Mouse (Mus musculus) forebrain, embryonic 13.5 days (tissue): ENCODE measurements around the gene Prmt1. TPM values are rescaled to one million over a fixed set of nuclear protein-coding genes. Genes with fewer than 3 reads are reported as not detected.
A peak's percentile ranks its signal among the peaks of the same experiment; 100 is the strongest.

ENCODE experiments used
- ATAC-seq: fragments of 200-750 bp; cut with Nextera tagmentation; 2 replicates; pipeline ENCODE4 v1.8.0; 2017
- H3K27ac ChIP-seq: fragments of 300-500 bp; sonication (generic); 2 replicates; pipeline ENCODE4 v1.5.1; 2015; ENCODE audit warnings: inconsistent platforms, mild to moderate bottlenecking, moderate library complexity
- H3K27me3 ChIP-seq: fragments of 300-500 bp; sonication (generic); 2 replicates; pipeline ENCODE4 v1.6.1; 2015; ENCODE audit warnings: mild to moderate bottlenecking, inconsistent platforms
- H3K36me3 ChIP-seq: fragments of 300-500 bp; sonication (generic); 2 replicates; pipeline ENCODE4 v1.6.1; 2015; ENCODE audit warnings: mild to moderate bottlenecking, inconsistent platforms; ENCODE audit not compliant: poor library complexity, severe bottlenecking
- H3K4me1 ChIP-seq: fragments of 300-500 bp; sonication (generic); 2 replicates; pipeline ENCODE4 v1.6.1; 2015; ENCODE audit warnings: inconsistent platforms
- H3K4me2 ChIP-seq: fragments of 300-500 bp; sonication (generic); 2 replicates; pipeline ENCODE4 v1.6.1; 2015; ENCODE audit warnings: inconsistent platforms, mild to moderate bottlenecking, moderate library complexity
- H3K4me3 ChIP-seq: fragments of 300-500 bp; sonication (generic); 2 replicates; pipeline ENCODE4 v1.5.1; 2015; ENCODE audit warnings: mild to moderate bottlenecking, inconsistent platforms
- H3K9ac ChIP-seq: fragments of 300-500 bp; sonication (generic); 2 replicates; pipeline ENCODE4 v1.6.1; 2015; ENCODE audit warnings: mild to moderate bottlenecking, inconsistent platforms
- H3K9me3 ChIP-seq: fragments of 300-500 bp; sonication (generic); replicated peaks from 2 replicates; pipeline ENCODE4 v1.6.1; 2016; ENCODE audit warnings: inconsistent platforms
- WGBS: fragments of 180-500 bp; shearing (Covaris S2); methylation state at CpG from one replicate; pipeline ENCODE4 v1.1.7; 2015; 5-methylcytosine and 5-hydroxymethylcytosine counted together
- polyA plus RNA-seq: library from polyadenylated mRNA; unstranded; fragments of >200 nt; fragmentation: Nextera tagmentation; extraction: Ambion mirVana; gene quantifications from 2 replicates; pipeline ENCODE4 v1.2.1, GENCODE M21; 2015

Gene Prmt1
- polyA plus RNA-seq, 1 experiment from 2014 or later = 815 TPM

GRCm38 (mm10) chr7:44955628-44956027 lies 30.7 kb downstream of the Prmt1 start:
- Histone ChIP-seq H3K4me2 (no peak overlapping the region), H3K4me3 (no peak overlapping the region), H3K9me3 (no peaks in the 10 kb centered on the region), H3K9ac (no peak overlapping the region), H3K4me1 (peaks cover 16% of the 10 kb centered on the region), H3K27me3 (peaks cover 22% of the 10 kb centered on the region), H3K36me3 (peaks cover 19% of the 10 kb centered on the region), H3K27ac (no peak overlapping the region)
- WGBS = 52% methylated on average over 5 of the region's 5 CpGs
- no peak for ATAC-seq

GRCm38 (mm10) chr7:44954091-44954885 lies 32.1 kb downstream of the Prmt1 start:
- 83% methylated on average over 12 of the region's 12 CpGs for WGBS
- Histone ChIP-seq H3K4me2 (no peak overlapping the region), H3K27ac (no peak overlapping the region; the same call in 1 of the 2 replicates), H3K27me3 (peaks cover 35% of the 10 kb centered on the region), H3K36me3 (peaks cover 7% of the 10 kb centered on the region), H3K9me3 (no peaks in the 10 kb centered on the region), H3K4me3 (no peak overlapping the region), H3K9ac (no peak overlapping the region), H3K4me1 (peaks cover 16% of the 10 kb centered on the region)
- no peak for ATAC-seq

- WGBS = 56% methylated on average over 14 of the region's 14 CpGs
- Histone ChIP-seq H3K27me3 (peaks cover 38% of the 10 kb centered on the region), H3K9me3 (no peaks in the 10 kb centered on the region), H3K4me1 (peaks cover 16% of the 10 kb centered on the region), H3K36me3 (no peaks in the 10 kb centered on the region), H3K27ac (no peak overlapping the region; the same call in 1 of the 2 replicates), H3K4me3 (no peak overlapping the region), H3K4me2 (no peak overlapping the region), H3K9ac (no peak overlapping the region)
- ATAC-seq = no peak
Observed at GRCm38 (mm10) chr7:44953561-44953960, 32.8 kb downstream of the Prmt1 start.

GRCm38 (mm10) chr7:44952611-44953306 lies 33.6 kb downstream of the Prmt1 start:
- WGBS = 7% methylated on average over 24 of the region's 24 CpGs
- ATAC-seq = peak; percentile 83
- Histone ChIP-seq H3K4me3 (peak overlapping the region; percentile 44), H3K4me2 (peak overlapping the region; percentile 76), H3K9me3 (no peaks in the 10 kb centered on the region), H3K9ac (peak overlapping the region; percentile 68), H3K27ac (peak overlapping the region; percentile 59; the same call in 1 of the 2 replicates), H3K27me3 (peaks cover 38% of the 10 kb centered on the region), H3K4me1 (peaks cover 16% of the 10 kb centered on the region), H3K36me3 (no peaks in the 10 kb centered on the region)

GRCm38 (mm10) chr7:44951960-44952359 lies 34.4 kb downstream of the Prmt1 start:
- Histone ChIP-seq H3K9ac (peak overlapping the region; percentile 68; the same call in 1 of the 2 replicates), H3K4me1 (peaks cover 16% of the 10 kb centered on the region), H3K27ac (no peak overlapping the region), H3K9me3 (no peaks in the 10 kb centered on the region), H3K4me2 (peak overlapping the region; percentile 76), H3K36me3 (no peaks in the 10 kb centered on the region), H3K27me3 (peaks cover 42% of the 10 kb centered on the region), H3K4me3 (peak overlapping the region; percentile 44)
- WGBS = under 1% methylated on average over 10 of the region's 10 CpGs
- ATAC-seq = no peak; the same call in 1 of the 2 replicates

GRCm38 (mm10) chr7:44949922-44950321 lies 36.4 kb downstream of the Prmt1 start:
- 66% methylated on average over 6 of the region's 6 CpGs for WGBS
- H3K27ac ChIP-seq = no peak overlapping the region
- peaks cover 42% of the 10 kb centered on the region for H3K27me3 ChIP-seq
- no peak for ATAC-seq
- no peaks in the 10 kb centered on the region for H3K36me3 ChIP-seq
- peaks cover 16% of the 10 kb centered on the region for H3K4me1 ChIP-seq
- H3K9ac ChIP-seq = no peak overlapping the region
- H3K9me3 ChIP-seq = no peaks in the 10 kb centered on the region
- H3K4me3 ChIP-seq = no peak overlapping the region
- H3K4me2 ChIP-seq = no peak overlapping the region

- H3K36me3 ChIP-seq = no peaks in the 10 kb centered on the region
- ATAC-seq = no peak
- H3K27ac ChIP-seq = no peak within 1 kb of the TSS
- WGBS = 75% methylated on average over 7 of the region's 7 CpGs
- no peaks in the 10 kb centered on the region for H3K4me1 ChIP-seq
- H3K4me2 ChIP-seq = no peak within 1 kb of the TSS
- H3K9me3 ChIP-seq = no peaks in the 10 kb centered on the region
- no peak within 1 kb of the TSS for H3K4me3 ChIP-seq
- peaks cover 4% of the 10 kb centered on the region; the same call in 1 of the 2 replicates for H3K27me3 ChIP-seq
- 0 out of 2 replicates have a peak within 1 kb of the TSS, but pooled peaks have one; percentile 8 for H3K9ac ChIP-seq
Observed at GRCm38 (mm10) chr7:44942904-44943303, 43.5 kb downstream of the Prmt1 start, which contains the start of gene Tsks. Tsks (plus strand) TSS chr7:44943204.

GRCm38 (mm10) chr7:44938680-44939079 lies 47.7 kb downstream of the Prmt1 start:
- Histone ChIP-seq H3K4me2 (no peak overlapping the region), H3K27ac (no peak overlapping the region), H3K9me3 (peaks cover 4% of the 10 kb centered on the region; the same call in 1 of the 2 replicates), H3K27me3 (no peaks in the 10 kb centered on the region), H3K9ac (no peak overlapping the region), H3K4me3 (no peak overlapping the region), H3K4me1 (no peaks in the 10 kb centered on the region), H3K36me3 (no peaks in the 10 kb centered on the region)
- WGBS = 96% methylated on average over 4 of the region's 4 CpGs
- ATAC-seq = no peak

- Histone ChIP-seq H3K4me3 (peak within 1 kb of the TSS; percentile 92), H3K27me3 (no peaks in the 10 kb centered on the region), H3K36me3 (peaks cover 19% of the 10 kb centered on the region), H3K9me3 (no peaks in the 10 kb centered on the region), H3K9ac (peak within 1 kb of the TSS; percentile 96), H3K4me1 (peaks cover 27% of the 10 kb centered on the region), H3K4me2 (peak within 1 kb of the TSS; percentile 67), H3K27ac (peak within 1 kb of the TSS; percentile 94)
- ATAC-seq = peak; percentile 99
- under 1% methylated on average over 83 of the region's 84 CpGs for WGBS
Observed at GRCm38 (mm10) chr7:44929204-44930151, 56.9 kb downstream of the Prmt1 start, which contains the start of gene Ap2a1. Ap2a1 (minus strand) TSS chr7:44929496.

GRCm38 (mm10) chr7:44928570-44928969 lies 57.8 kb downstream of the Prmt1 start:
- H3K27me3 ChIP-seq = no peaks in the 10 kb centered on the region
- peak overlapping the region; percentile 96 for H3K9ac ChIP-seq
- ATAC-seq = no peak
- no peak overlapping the region for H3K27ac ChIP-seq
- peaks cover 28% of the 10 kb centered on the region for H3K36me3 ChIP-seq
- peak overlapping the region; percentile 92 for H3K4me3 ChIP-seq
- 0% methylated on average over 1 of the region's 1 CpGs for WGBS
- peak overlapping the region; percentile 67 for H3K4me2 ChIP-seq
- no peaks in the 10 kb centered on the region for H3K9me3 ChIP-seq
- peaks cover 27% of the 10 kb centered on the region for H3K4me1 ChIP-seq
